Mouse (Mus musculus) liver, embryonic 12.5 days (tissue): ENCODE results near the gene Gsg1l. TPM values are rescaled to one million over a fixed set of nuclear protein-coding genes. Genes with fewer than 3 reads are reported as not detected.

Source experiments
- ATAC-seq: fragments of 200-750 bp; cut with Nextera tagmentation; 2 replicates; pipeline ENCODE4 v1.8.0; 2017; ENCODE audit warnings: moderate number of reproducible peaks, mild to moderate bottlenecking, moderate library complexity
- H3K27ac ChIP-seq: fragments of 300-500 bp; sonication (generic); 2 replicates; pipeline ENCODE4 v1.5.1; 2016; ENCODE audit warnings: mild to moderate bottlenecking
- H3K27me3 ChIP-seq: fragments of 300-500 bp; sonication (generic); replicated peaks from 2 replicates; pipeline ENCODE4 v1.6.1; 2016; ENCODE audit warnings: mild to moderate bottlenecking, moderate library complexity
- H3K36me3 ChIP-seq: fragments of 300-500 bp; sonication (generic); 2 replicates; pipeline ENCODE4 v1.6.1; 2016; ENCODE audit warnings: mild to moderate bottlenecking, moderate library complexity
- H3K4me1 ChIP-seq: fragments of 300-500 bp; sonication (generic); 2 replicates; pipeline ENCODE4 v1.6.1; 2016
- H3K4me2 ChIP-seq: fragments of 300-500 bp; sonication (generic); 2 replicates; pipeline ENCODE4 v1.6.1; 2016; ENCODE audit warnings: mild to moderate bottlenecking, moderate library complexity
- H3K4me3 ChIP-seq: fragments of 300-500 bp; sonication (generic); 2 replicates; pipeline ENCODE4 v1.5.1; 2016; ENCODE audit warnings: mild to moderate bottlenecking, moderate library complexity
- H3K9ac ChIP-seq: fragments of 300-500 bp; sonication (generic); 2 replicates; pipeline ENCODE4 v1.6.1; 2016; ENCODE audit warnings: mild to moderate bottlenecking, moderate library complexity
- H3K9me3 ChIP-seq: fragments of 300-500 bp; sonication (generic); replicated peaks from 2 replicates; pipeline ENCODE4 v1.6.1; 2016; ENCODE audit warnings: mild to moderate bottlenecking, moderate library complexity
- WGBS: fragments of 180-500 bp; shearing (Covaris S2); methylation state at CpG from one replicate; pipeline ENCODE4 v1.1.7; 2016; ENCODE audit not compliant: insufficient replicate concordance; 5-methylcytosine and 5-hydroxymethylcytosine counted together
- polyA plus RNA-seq: library from polyadenylated mRNA; unstranded; fragments of >200 nt; fragmentation: Nextera tagmentation; extraction: Ambion mirVana; gene quantifications from 2 replicates; pipeline ENCODE4 v1.2.1, GENCODE M21; 2016

Gsg1l gene
- polyA plus RNA-seq, 1 experiment from 2014 or later, result not detected

DNA sequence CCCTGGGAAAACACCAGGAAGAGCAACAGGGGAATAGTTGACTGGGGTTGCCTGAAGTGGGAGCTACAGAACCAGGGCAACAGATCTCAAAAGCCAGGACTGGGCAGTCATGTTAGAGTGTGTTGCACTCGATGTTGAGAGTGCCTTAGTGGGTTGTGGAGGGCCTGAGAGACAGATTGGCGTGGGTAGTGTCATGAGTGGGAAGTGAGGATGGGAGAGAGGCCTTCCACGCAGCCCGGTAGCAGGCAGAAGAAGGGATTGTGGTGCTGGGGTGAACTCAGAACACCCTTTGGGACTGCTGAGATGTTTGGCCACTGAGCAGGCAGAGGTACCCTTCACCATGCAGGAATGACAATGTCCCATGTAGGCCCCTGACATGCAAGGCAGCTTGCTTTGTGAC is 185.2 kb downstream of the Gsg1l start:
- no peak overlapping the region for H3K4me3 ChIP-seq
- no peaks in the 10 kb centered on the region for H3K4me1 ChIP-seq
- no peaks in the 10 kb centered on the region for H3K36me3 ChIP-seq
- H3K9ac ChIP-seq, result no peak overlapping the region
- no peak overlapping the region for H3K4me2 ChIP-seq
- ATAC-seq, result no peak
- H3K27me3 ChIP-seq, result peaks cover 28% of the 10 kb centered on the region
- 74% methylated on average over 4 of the region's 4 CpGs for WGBS
- no peaks in the 10 kb centered on the region for H3K9me3 ChIP-seq
- no peak overlapping the region for H3K27ac ChIP-seq

DNA sequence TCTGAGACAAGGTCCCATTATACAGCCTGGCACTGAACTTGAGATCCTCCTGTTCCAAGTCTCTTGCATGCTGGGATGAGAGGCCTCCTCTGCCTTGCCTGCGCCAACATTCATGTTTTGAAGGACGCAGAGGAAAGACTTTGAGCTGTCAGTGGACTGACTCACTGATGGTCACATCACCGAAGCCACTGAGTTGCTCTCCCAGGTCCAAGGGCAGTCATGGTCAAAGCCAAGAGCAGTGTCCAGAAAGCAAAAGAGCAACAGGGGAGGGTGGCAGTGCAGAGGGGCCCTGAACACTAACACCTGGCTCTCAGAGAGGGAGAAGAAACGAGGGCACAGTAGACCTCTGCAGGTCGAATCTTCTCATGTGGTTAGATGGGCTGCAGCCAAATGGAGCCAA is 188.6 kb downstream of the Gsg1l start:
- H3K27me3 ChIP-seq, result peaks cover 8% of the 10 kb centered on the region; the same call in 1 of the 2 replicates
- H3K27ac ChIP-seq, result no peak overlapping the region
- H3K4me2 ChIP-seq, result no peak overlapping the region
- H3K9me3 ChIP-seq, result no peaks in the 10 kb centered on the region
- 64% methylated on average over 5 of the region's 5 CpGs for whole genome bisulfite sequencing
- H3K9ac ChIP-seq, result no peak overlapping the region
- no peaks in the 10 kb centered on the region for H3K4me1 ChIP-seq
- H3K36me3 ChIP-seq, result no peaks in the 10 kb centered on the region
- ATAC-seq, result no peak
- no peak overlapping the region for H3K4me3 ChIP-seq

DNA sequence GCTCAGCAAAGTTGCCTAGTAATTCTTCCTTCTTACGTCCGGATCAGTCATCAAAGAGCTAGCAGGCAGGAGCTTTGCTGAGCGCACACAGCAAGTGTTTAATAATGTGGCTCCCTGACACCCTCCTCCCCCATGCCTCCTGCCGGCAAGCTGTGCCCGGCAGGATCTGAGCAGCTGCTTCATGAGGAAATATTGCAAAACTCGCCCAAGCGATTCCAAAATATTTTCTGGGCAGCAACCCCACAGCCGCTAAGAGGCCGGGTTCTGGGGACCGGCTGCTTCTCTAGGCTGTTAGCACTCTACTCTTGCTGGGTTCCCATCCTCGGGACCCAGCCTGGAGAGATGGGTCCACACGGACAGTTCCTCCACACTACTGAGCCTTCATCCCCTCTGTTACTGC is 193.8 kb downstream of the Gsg1l start:
- Histone ChIP-seq H3K4me1 (no peaks in the 10 kb centered on the region), H3K9me3 (no peaks in the 10 kb centered on the region), H3K27me3 (0 out of 2 replicates have a peak, but pooled peaks cover 4% of the 10 kb centered on the region), H3K36me3 (no peaks in the 10 kb centered on the region), H3K4me2 (no peak overlapping the region), H3K27ac (no peak overlapping the region), H3K9ac (no peak overlapping the region), H3K4me3 (no peak overlapping the region)
- 55% methylated on average over 12 of the region's 12 CpGs for WGBS
- no peak for ATAC-seq

DNA sequence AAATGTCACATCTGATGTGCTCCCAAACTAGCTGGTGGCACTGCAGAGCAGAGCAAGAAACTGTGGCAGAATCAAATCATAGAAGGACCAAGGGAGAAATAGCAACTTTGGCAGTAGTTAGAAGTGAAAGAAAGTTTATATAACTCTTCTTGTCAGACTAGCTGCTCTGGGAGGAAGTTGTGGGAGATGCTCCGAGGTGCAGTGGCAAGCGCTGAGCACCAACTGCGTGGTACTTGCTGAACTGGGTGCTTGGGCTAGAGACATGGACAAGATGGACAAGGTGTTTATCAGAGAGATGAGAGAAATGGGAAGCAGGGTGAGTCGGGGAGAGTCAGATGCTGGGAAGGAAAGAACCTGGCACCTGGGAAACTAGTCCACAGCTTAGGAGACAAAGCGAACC is 194.4 kb downstream of the Gsg1l start:
- H3K4me3 ChIP-seq, result no peak overlapping the region
- WGBS, result 65% methylated on average over 5 of the region's 5 CpGs
- no peak overlapping the region for H3K9ac ChIP-seq
- H3K36me3 ChIP-seq, result no peaks in the 10 kb centered on the region
- H3K27me3 ChIP-seq, result 0 out of 2 replicates have a peak, but pooled peaks cover 4% of the 10 kb centered on the region
- H3K4me2 ChIP-seq, result no peak overlapping the region
- H3K9me3 ChIP-seq, result no peaks in the 10 kb centered on the region
- no peak for ATAC-seq
- no peaks in the 10 kb centered on the region for H3K4me1 ChIP-seq
- H3K27ac ChIP-seq, result no peak overlapping the region

DNA sequence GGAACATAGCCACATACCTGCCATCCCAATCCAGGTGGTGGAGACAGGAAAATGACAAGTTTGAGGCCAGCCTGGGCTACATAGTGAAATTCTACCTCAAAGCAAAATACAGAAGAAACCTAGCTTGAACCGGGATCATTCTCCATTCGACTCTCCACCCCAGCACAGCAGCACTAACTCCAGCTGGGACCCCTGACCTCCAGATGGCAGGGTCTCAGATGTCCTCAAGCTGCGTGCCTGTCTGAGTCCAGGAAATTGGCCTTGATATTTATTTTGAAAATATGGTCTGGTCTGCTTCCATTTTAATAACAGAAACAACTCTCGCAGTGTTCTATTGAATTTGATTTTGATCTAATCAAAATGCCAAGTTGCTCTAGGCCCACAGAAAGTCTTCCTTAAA is 195.1 kb downstream of the Gsg1l start:
- no peaks in the 10 kb centered on the region for H3K36me3 ChIP-seq
- ATAC-seq, result no peak
- H3K27ac ChIP-seq, result no peak overlapping the region
- H3K4me1 ChIP-seq, result no peaks in the 10 kb centered on the region
- H3K4me3 ChIP-seq, result no peak overlapping the region
- 0 out of 2 replicates have a peak, but pooled peaks cover 4% of the 10 kb centered on the region for H3K27me3 ChIP-seq
- no peak overlapping the region for H3K9ac ChIP-seq
- no peak overlapping the region for H3K4me2 ChIP-seq
- 61% methylated on average over 4 of the region's 4 CpGs for WGBS
- no peaks in the 10 kb centered on the region for H3K9me3 ChIP-seq

DNA sequence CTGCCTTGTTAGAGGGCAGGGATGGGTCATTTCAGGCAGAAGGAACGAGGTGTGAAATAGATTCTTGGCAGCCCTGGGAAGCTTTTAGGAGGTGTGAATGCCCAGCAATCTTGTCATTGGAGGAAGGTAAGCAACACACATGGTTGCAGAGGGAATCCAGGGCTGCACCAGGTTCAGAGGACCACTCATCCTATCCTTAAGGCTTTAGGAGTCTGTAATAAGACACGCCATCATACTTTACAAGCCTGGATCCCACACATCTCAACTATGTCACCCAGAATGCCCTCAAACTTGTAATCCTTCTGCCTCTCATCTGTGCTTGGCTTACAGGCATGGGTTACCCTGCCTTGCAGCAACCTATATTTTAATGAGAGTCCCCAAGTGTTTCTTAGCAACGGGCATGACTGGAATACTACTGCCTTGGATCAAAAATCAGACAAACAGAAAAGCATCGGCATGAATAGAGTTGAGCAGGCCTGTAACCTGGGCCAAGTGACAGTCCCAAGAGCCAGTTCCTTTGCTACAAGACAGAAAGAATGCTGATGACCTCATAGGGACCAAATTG is 196.0 kb downstream of the Gsg1l start:
- H3K9me3 ChIP-seq, result no peaks in the 10 kb centered on the region
- no peak overlapping the region for H3K4me3 ChIP-seq
- no peaks in the 10 kb centered on the region for H3K4me1 ChIP-seq
- H3K27me3 ChIP-seq, result no peaks in the 10 kb centered on the region
- no peak overlapping the region for H3K4me2 ChIP-seq
- H3K9ac ChIP-seq, result no peak overlapping the region
- H3K36me3 ChIP-seq, result no peaks in the 10 kb centered on the region
- no peak overlapping the region for H3K27ac ChIP-seq
- WGBS, result 42% methylated on average over 4 of the region's 4 CpGs
- no peak for ATAC-seq

DNA sequence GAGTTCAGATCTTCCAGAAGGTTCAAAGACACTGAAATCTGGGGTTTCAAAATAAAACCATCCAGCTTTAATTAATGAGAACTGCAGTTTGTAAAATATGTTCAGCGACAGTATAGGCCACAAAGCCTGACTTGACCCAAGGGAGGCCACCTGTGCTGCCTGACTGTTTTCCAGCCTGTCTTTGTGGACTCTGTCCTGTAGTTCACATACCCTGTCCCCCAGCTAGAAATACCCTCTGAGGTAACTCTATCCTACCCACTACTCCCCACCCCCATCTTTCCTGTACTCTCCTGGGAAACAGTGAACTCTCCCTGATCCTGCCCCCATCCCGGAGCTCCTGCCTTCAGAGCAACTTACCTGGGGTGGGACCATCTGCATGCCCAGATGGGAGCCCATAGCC is 199.0 kb downstream of the Gsg1l start:
- no peak overlapping the region for H3K4me2 ChIP-seq
- H3K9ac ChIP-seq, result no peak overlapping the region
- no peak overlapping the region for H3K27ac ChIP-seq
- no peaks in the 10 kb centered on the region for H3K4me1 ChIP-seq
- 59% methylated on average over 2 of the region's 2 CpGs for WGBS
- H3K36me3 ChIP-seq, result no peaks in the 10 kb centered on the region
- H3K27me3 ChIP-seq, result no peaks in the 10 kb centered on the region
- H3K4me3 ChIP-seq, result no peak overlapping the region
- ATAC-seq, result peak; percentile 40; the same call in 1 of the 2 replicates
- no peaks in the 10 kb centered on the region for H3K9me3 ChIP-seq

DNA sequence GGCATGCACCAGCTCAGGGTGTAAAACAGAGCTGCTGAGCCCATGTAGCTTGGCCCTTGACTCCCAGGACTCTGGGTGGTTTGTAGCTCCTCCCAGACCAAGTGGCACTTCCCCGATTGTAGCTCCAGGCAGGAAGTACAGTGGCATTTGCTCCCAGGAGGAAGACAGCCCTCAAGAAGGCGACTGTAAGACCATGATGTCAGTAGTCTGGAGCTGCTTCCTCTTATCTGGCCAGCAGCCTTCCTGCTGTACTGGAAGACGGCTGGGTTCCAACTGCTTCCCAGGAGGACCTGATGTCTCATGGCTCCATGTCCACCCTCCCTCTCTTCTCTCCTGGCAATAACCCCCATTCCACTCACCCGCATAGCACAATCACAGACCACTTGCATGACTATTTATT is 204.2 kb downstream of the Gsg1l start:
- Histone ChIP-seq H3K9ac (no peak overlapping the region), H3K4me3 (no peak overlapping the region), H3K4me2 (no peak overlapping the region), H3K27me3 (no peaks in the 10 kb centered on the region), H3K9me3 (no peaks in the 10 kb centered on the region), H3K27ac (no peak overlapping the region), H3K4me1 (no peaks in the 10 kb centered on the region), H3K36me3 (no peaks in the 10 kb centered on the region)
- no peak for ATAC-seq
- 36% methylated on average over 4 of the region's 4 CpGs for WGBS

DNA sequence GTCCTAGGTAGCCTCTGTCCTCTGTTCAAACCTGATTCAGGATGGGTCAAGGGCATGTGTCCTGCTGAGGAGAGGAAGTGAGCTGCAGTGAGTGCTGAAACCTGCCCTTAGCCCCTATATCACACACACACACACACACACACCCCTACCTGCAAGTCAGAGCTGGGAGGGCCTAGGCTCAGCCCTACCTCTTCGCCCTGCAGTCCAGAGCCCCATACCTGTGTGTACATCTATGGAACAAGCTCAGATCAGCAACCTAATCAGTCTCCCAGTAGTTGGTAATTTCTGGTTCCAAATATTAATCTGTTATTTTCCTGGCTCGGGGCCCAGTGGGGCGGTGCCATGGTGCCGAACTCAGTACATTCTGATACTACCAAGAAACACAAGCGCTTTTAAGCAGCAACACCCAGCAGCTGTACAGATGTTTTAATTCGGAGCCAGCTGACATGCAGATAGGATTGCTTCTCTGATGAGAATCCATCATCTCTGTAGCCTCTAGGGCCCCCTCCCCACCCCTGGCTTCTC is 208.2 kb downstream of the Gsg1l start:
- no peak overlapping the region for H3K9ac ChIP-seq
- H3K27me3 ChIP-seq, result no peaks in the 10 kb centered on the region
- H3K4me3 ChIP-seq, result no peak overlapping the region
- H3K27ac ChIP-seq, result no peak overlapping the region
- WGBS, result 72% methylated on average over 6 of the region's 6 CpGs
- no peak overlapping the region for H3K4me2 ChIP-seq
- no peak for ATAC-seq
- H3K36me3 ChIP-seq, result no peaks in the 10 kb centered on the region
- no peaks in the 10 kb centered on the region for H3K9me3 ChIP-seq
- no peaks in the 10 kb centered on the region for H3K4me1 ChIP-seq

DNA sequence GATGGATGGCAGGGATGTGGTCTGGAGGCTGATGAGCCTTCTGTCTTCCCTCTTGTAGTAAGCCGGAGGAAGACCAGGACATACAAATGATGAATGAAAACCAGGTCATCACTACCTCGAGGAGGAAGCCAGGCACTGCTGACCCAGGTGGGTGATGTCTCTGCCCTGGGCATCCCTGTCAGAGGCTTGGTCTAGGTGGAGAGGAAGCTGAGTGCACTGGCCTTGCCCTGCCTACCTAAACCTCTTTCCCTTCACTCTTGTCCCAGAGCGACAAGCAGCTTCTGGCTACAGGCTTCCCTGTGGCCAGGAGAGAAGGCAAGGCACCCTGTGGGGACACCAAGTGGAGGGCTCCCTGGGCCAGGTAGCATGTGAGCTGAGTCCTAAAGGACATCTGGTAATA is 209.3 kb downstream of the Gsg1l start:
- H3K4me1 ChIP-seq, result no peaks in the 10 kb centered on the region
- H3K9ac ChIP-seq, result no peak overlapping the region
- ATAC-seq, result no peak
- H3K36me3 ChIP-seq, result no peaks in the 10 kb centered on the region
- no peaks in the 10 kb centered on the region for H3K27me3 ChIP-seq
- no peak overlapping the region for H3K4me2 ChIP-seq
- H3K4me3 ChIP-seq, result no peak overlapping the region
- WGBS, result 55% methylated on average over 3 of the region's 3 CpGs
- H3K9me3 ChIP-seq, result no peaks in the 10 kb centered on the region
- H3K27ac ChIP-seq, result no peak overlapping the region

DNA sequence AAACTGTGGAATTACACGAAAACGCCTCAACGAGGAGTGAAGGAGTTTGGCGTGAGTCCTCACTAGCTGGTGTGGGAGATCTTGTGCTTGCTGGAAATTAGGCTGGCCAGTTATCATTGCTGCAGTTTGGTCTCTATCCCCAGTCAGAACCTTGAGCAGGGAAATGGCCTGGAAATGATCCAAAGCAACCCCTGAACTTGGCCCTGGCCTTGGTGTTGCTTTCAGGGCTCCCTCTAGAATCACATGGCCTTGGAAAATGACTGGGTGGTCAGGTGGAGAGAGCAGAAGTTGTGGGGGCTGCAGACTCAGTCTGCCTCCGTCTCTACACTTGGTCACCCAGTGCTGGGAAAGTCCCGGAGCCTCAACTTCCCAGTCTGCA is 210.0 kb downstream of the Gsg1l start:
- 68% methylated on average over 6 of the region's 6 CpGs for WGBS
- H3K27me3 ChIP-seq, result no peaks in the 10 kb centered on the region

DNA sequence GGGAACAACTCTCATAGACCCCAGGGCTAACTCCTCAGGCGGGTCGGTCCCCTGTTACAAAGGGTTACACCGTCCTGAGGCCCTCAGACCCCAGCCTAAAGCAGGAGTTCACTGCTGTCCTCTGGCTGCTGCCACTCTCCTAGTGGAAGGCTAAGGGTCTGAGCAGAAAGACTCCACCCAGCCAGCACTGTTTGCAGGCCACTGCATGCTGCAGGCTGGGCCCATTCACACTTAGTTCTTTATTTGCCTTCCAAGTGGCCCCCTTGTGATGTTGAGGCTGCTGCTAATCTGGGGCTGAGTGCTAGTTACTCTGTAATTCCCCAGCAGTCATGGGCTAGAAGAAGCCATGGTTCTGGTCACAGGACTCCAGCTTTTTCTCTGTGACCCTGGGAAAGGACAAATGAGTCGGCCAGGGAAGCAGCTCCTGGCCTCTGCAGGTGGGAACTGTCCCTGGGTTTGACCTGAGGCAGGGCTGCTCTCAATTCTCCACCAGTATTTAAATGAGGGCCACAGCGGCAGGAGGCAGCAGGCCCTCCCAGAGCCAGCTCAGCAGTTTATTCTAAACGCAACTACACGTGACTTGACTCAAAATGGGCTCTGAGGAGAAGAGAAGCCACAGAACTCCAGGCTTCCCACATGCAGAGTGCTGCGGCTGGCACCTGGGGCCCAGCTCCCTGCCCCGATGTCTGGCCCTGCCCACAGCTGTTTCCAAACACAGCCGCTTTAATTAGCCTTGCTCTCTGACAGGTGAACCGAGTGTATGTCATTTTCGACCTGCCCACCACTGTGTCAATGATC is 210.6 kb downstream of the Gsg1l start:
- ATAC-seq, result 0 out of 2 replicates have a peak, but pooled peaks have one; percentile 3
- H3K4me3 ChIP-seq, result no peak overlapping the region
- H3K9me3 ChIP-seq, result no peaks in the 10 kb centered on the region
- H3K36me3 ChIP-seq, result no peaks in the 10 kb centered on the region
- H3K4me1 ChIP-seq, result no peaks in the 10 kb centered on the region
- no peak overlapping the region for H3K4me2 ChIP-seq
- no peak overlapping the region for H3K27ac ChIP-seq
- 43% methylated on average over 12 of the region's 12 CpGs for WGBS
- no peak overlapping the region for H3K9ac ChIP-seq
- no peaks in the 10 kb centered on the region for H3K27me3 ChIP-seq

More for the DNA sequence above, 210.0 kb downstream of the Gsg1l start:
- Histone ChIP-seq H3K4me2 (no peak overlapping the region), H3K27ac (no peak overlapping the region), H3K9ac (no peak overlapping the region), H3K4me3 (no peak overlapping the region), H3K36me3 (no peaks in the 10 kb centered on the region), H3K9me3 (no peaks in the 10 kb centered on the region), H3K4me1 (no peaks in the 10 kb centered on the region)
- ATAC-seq, result no peak
